Mouse (Mus musculus) heart, adult 2 months (tissue): ENCODE measurements around the gene Hyal6. TPM values are rescaled to one million over a fixed set of nuclear protein-coding genes. Genes with fewer than 3 reads are reported as not detected.

Experiments used
- DNase-seq, 2 experiments: peaks; one replicate each; pipeline ENCODE4 v3.0.0; 2021
- H3K27ac ChIP-seq: fragments of 200-600 bp; 2 replicates; pipeline ENCODE4 v1.8.1; 2022
- H3K27me3 ChIP-seq: fragments of 200-500 bp; 2 replicates; pipeline ENCODE4 v1.6.1; 2012; ENCODE audit warnings: mild to moderate bottlenecking, low read length, inconsistent platforms, mixed read lengths; ENCODE audit not compliant: control insufficient read depth, insufficient read depth
- H3K36me3 ChIP-seq: fragments of 200-500 bp; 2 replicates; pipeline ENCODE4 v1.6.1; 2012; ENCODE audit warnings: low read length, inconsistent platforms; ENCODE audit not compliant: control insufficient read depth, insufficient read depth
- H3K4me1 ChIP-seq: fragments of 200-500 bp; 2 replicates; pipeline ENCODE4 v1.6.1; 2011; ENCODE audit warnings: low read length; ENCODE audit not compliant: control insufficient read depth, insufficient read depth
- H3K4me3 ChIP-seq: fragments of 200-600 bp; 2 replicates; pipeline ENCODE4 v1.8.1; 2022
- H3K79me2 ChIP-seq: fragments of 200-500 bp; replicated peaks from 2 replicates; pipeline ENCODE4 v1.6.1; 2012; ENCODE audit warnings: mild to moderate bottlenecking, inconsistent platforms, low read length, moderate library complexity, mixed read lengths; ENCODE audit not compliant: control insufficient read depth, insufficient read depth
- H3K9ac ChIP-seq: fragments of 200-500 bp; 2 replicates; pipeline ENCODE4 v1.6.1; 2012; ENCODE audit warnings: low read depth, mild to moderate bottlenecking, control low read depth, inconsistent platforms, low read length, mixed read lengths
- CTCF ChIP-seq: fragments of 200-600 bp; IDR thresholded peaks from 2 replicates; pipeline ENCODE4 v1.8.1; 2022; ENCODE audit warnings: antibody characterized with exemption, mild to moderate bottlenecking, moderate library complexity
- EP300 ChIP-seq: fragments of 200-500 bp; IDR thresholded peaks from 2 replicates; pipeline ENCODE4 v1.6.1; 2011; ENCODE audit warnings: low read depth, low read length, control low read depth; ENCODE audit not compliant: insufficient read depth
- POLR2A ChIP-seq: fragments of 200-500 bp; IDR thresholded peaks from 2 replicates; pipeline ENCODE4 v1.6.1; 2011; ENCODE audit warnings: mild to moderate bottlenecking, low read depth, low read length, control low read depth; ENCODE audit not compliant: insufficient read depth
- WGBS: fragments of 180-500 bp; shearing (Covaris S2); methylation state at CpG from one replicate; pipeline ENCODE4 v1.1.7; 2018; 5-methylcytosine and 5-hydroxymethylcytosine counted together
- intact Hi-C: fragments of 180-260 bp; cut with DNase I; formaldehyde crosslinking; loops from one replicate; pipeline ENCODE4 v1.15.1; 2025
- polyA plus RNA-seq: library from polyadenylated mRNA; depleted of rRNA; stranded (reverse); fragments of >200 nt; gene quantifications from 2 replicates; pipeline ENCODE4 v1.2.3, GENCODE M21; 2012; rRNA removed
- total RNA-seq, 2 experiments: library from RNA; stranded (reverse); gene quantifications; 2 replicates each; pipeline ENCODE4 v1.2.3; 2021

The Hyal6 gene
- total and polyA plus RNA-seq, 3 experiments, result not detected

DNA sequence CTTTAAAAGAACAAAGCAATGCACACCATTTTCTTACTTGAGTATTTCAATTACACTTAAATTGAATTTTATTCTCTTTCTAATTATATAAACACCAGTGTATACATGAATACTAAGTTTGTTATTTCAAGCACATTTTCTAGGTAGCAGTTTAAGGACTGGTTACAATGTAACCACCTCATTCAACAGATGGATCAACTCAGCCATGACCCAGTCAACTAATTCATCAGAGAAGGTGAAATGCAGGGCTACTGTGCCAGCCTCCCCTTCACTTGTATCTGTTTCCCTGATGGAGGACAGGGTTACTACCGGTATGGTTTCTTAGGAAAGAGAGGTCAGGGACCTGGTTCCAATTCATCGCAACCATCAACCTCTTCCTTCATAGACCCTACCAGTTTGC is 33.2 kb downstream of the Hyal6 start:
- Histone ChIP-seq H3K79me2 (no peaks in the 10 kb centered on the region), H3K27ac (no peak overlapping the region), H3K4me1 (no peaks in the 10 kb centered on the region), H3K36me3 (no peaks in the 10 kb centered on the region), H3K27me3 (no peaks in the 10 kb centered on the region), H3K4me3 (no peak overlapping the region), H3K9ac (no peak overlapping the region)
- DNase-seq, result no peak
- intact Hi-C loops, result no loop called here
- 81% methylated on average over 2 of the region's 2 CpGs for WGBS
- TF ChIP-seq POLR2A (no peak), CTCF (no peak), EP300 (no peak)

GRCm38 (mm10) chr6:24779182-24779581 is 46.1 kb downstream of the Hyal6 start:
- DNase-seq, result no peak
- no peaks in the 10 kb centered on the region for H3K27me3 ChIP-seq
- WGBS, result 49% methylated on average over 2 of the region's 2 CpGs
- H3K4me3 ChIP-seq, result no peak overlapping the region
- no peak overlapping the region for H3K9ac ChIP-seq
- no peak for TF ChIP-seq POLR2A
- TF ChIP-seq EP300, result no peak
- no peak for TF ChIP-seq CTCF
- H3K4me1 ChIP-seq, result no peaks in the 10 kb centered on the region
- no peak overlapping the region for H3K27ac ChIP-seq
- intact Hi-C loops, result no loop called here
- no peaks in the 10 kb centered on the region for H3K79me2 ChIP-seq
- H3K36me3 ChIP-seq, result no peaks in the 10 kb centered on the region

- Histone ChIP-seq H3K36me3 (no peaks in the 10 kb centered on the region), H3K9ac (no peak within 1 kb of the TSS), H3K4me3 (no peak within 1 kb of the TSS), H3K27ac (no peak within 1 kb of the TSS), H3K4me1 (no peaks in the 10 kb centered on the region), H3K79me2 (no peaks in the 10 kb centered on the region), H3K27me3 (no peaks in the 10 kb centered on the region)
- TF ChIP-seq POLR2A, result no peak
- no peak for TF ChIP-seq CTCF
- TF ChIP-seq EP300, result no peak
- intact Hi-C loops, result no loop called here
- no peak for DNase-seq
Measured at GRCm38 (mm10) chr6:24790888-24791287, 57.8 kb downstream of the Hyal6 start, which contains the start of gene Spam1. TSS of gene Spam1 (plus strand) at chr6:24791188.

Other genes with a start within 250 kb of the Hyal6 start
- gene Iqub, start 218.2 kb upstream of the Hyal6 start, total RNA-seq, result under 1 TPM; 0.47 to 0.52 TPM
- gene Iqub, start 218.2 kb upstream of the Hyal6 start, polyA plus RNA-seq, result 0.06 and 0.08 TPM in 2 replicates
- 1,000 to 10,000 TPM; 1,490 to 1,734 TPM for gene Ndufa5, start 205.2 kb upstream of the Hyal6 start, total RNA-seq
- 66.3 and 92.6 TPM in 2 replicates for gene Ndufa5, start 205.2 kb upstream of the Hyal6 start, polyA plus RNA-seq
- gene Asb15, start 205.1 kb upstream of the Hyal6 start, total RNA-seq, result 10 to 100 TPM; 61.4 to 69.9 TPM
- gene Asb15, start 205.1 kb upstream of the Hyal6 start, polyA plus RNA-seq, result 31.0 and 61.4 TPM in 2 replicates
- gene Lmod2, start 135.5 kb upstream of the Hyal6 start, total RNA-seq, result 100 to 1,000 TPM; 691 to 757 TPM
- 191 and 268 TPM in 2 replicates for gene Lmod2, start 135.5 kb upstream of the Hyal6 start, polyA plus RNA-seq
- 10 to 100 TPM; 27.8 to 28.3 TPM for gene Wasl, start 68.2 kb upstream of the Hyal6 start, total RNA-seq
- 11.5 and 13.9 TPM in 2 replicates for gene Wasl, start 68.2 kb upstream of the Hyal6 start, polyA plus RNA-seq
- gene Hyal4, start 15.1 kb downstream of the Hyal6 start, total RNA-seq, result not detected
- not detected in 2 replicates for gene Hyal4, start 15.1 kb downstream of the Hyal6 start, polyA plus RNA-seq
- not detected for gene Spam1, start 57.9 kb downstream of the Hyal6 start, total RNA-seq
- 0.04 TPM in 1 of 2 replicates, not detected in the other for gene Spam1, start 57.9 kb downstream of the Hyal6 start, polyA plus RNA-seq
- gene Hyal5, start 124.8 kb downstream of the Hyal6 start, total RNA-seq, result not detected
- not detected in 2 replicates for gene Hyal5, start 124.8 kb downstream of the Hyal6 start, polyA plus RNA-seq
- gene Tmem229a, start 223.1 kb downstream of the Hyal6 start, total RNA-seq, result under 1 TPM in 1 of 2 experiments, not detected in 1; 0.05 TPM
- gene Tmem229a, start 223.1 kb downstream of the Hyal6 start, polyA plus RNA-seq, result 0.02 TPM in 1 of 2 replicates, not detected in the other